Mouse (Mus musculus): ENCODE measurements at regions not wholly inside any gene's neighbourhood (a gene's known extent, or its start where the extent isn't known, plus 50 kb on each side); places are given as distances from the start of the nearest gene placed in this dataset.

- no peak for DNase-seq (ENCODE audit: low read depth, low spot score)
These were observed 116.9 kb upstream of the Tsc22d1 start for GRCm38 (mm10) chr14:76297864-76298263.

GRCm38 (mm10) chr14:76302322-76302991 lies 112.3 kb upstream of the Tsc22d1 start:
- DNase-seq (ENCODE audit: low read depth, low spot score), result no peak

- no peak for DNase-seq (ENCODE audit: low read depth, low spot score)
These were observed 107.2 kb upstream of the Tsc22d1 start for GRCm38 (mm10) chr14:76307603-76308002.

GRCm38 (mm10) chr14:76308188-76308812 lies 106.5 kb upstream of the Tsc22d1 start:
- no peak for DNase-seq (ENCODE audit: low read depth, low spot score)

- no peak for DNase-seq (ENCODE audit: low read depth, low spot score)
These were observed 105.2 kb upstream of the Tsc22d1 start for GRCm38 (mm10) chr14:76309606-76310005.

- no peak for DNase-seq (ENCODE audit: low read depth, low spot score)
These were observed 104.5 kb upstream of the Tsc22d1 start for GRCm38 (mm10) chr14:76310278-76310677.

GRCm38 (mm10) chr14:76313424-76314190 lies 101.2 kb upstream of the Tsc22d1 start:
- DNase-seq (ENCODE audit: low read depth, low spot score), result no peak

GRCm38 (mm10) chr14:76318438-76318837 lies 96.3 kb upstream of the Tsc22d1 start:
- DNase-seq (ENCODE audit: low read depth, low spot score), result no peak

GRCm38 (mm10) chr14:76324246-76324645 lies 90.5 kb upstream of the Tsc22d1 start:
- DNase-seq (ENCODE audit: low read depth, low spot score), result no peak

- DNase-seq (ENCODE audit: low read depth, low spot score), result no peak
These were observed 84.8 kb upstream of the Tsc22d1 start for GRCm38 (mm10) chr14:76329983-76330382.

GRCm38 (mm10) chr14:76331497-76332335 lies 83.0 kb upstream of the Tsc22d1 start:
- DNase-seq (ENCODE audit: low read depth, low spot score), result no peak

- no peak for DNase-seq (ENCODE audit: low read depth, low spot score)
These were observed 82.4 kb upstream of the Tsc22d1 start for GRCm38 (mm10) chr14:76332336-76332703.

- DNase-seq (ENCODE audit: low read depth, low spot score), result no peak
These were observed 74.0 kb upstream of the Tsc22d1 start for GRCm38 (mm10) chr14:76340789-76341188.

GRCm38 (mm10) chr14:76341226-76341625 lies 73.5 kb upstream of the Tsc22d1 start:
- no peak for DNase-seq (ENCODE audit: low read depth, low spot score)

GRCm38 (mm10) chr14:76351856-76352255 lies 62.9 kb upstream of the Tsc22d1 start:
- DNase-seq (ENCODE audit: low read depth, low spot score), result no peak

- no peak for DNase-seq (ENCODE audit: low read depth, low spot score)
These were observed 58.6 kb upstream of the Tsc22d1 start for GRCm38 (mm10) chr14:76356161-76356560.

- no peak for DNase-seq (ENCODE audit: low read depth, low spot score)
These were observed 54.8 kb upstream of the Tsc22d1 start for GRCm38 (mm10) chr14:76359837-76360410.

GRCm38 (mm10) chr14:76364034-76364433 lies 50.7 kb upstream of the Tsc22d1 start:
- no peak for DNase-seq (ENCODE audit: low read depth, low spot score)

Data from WW6 (cell line).